Mouse (Mus musculus): ENCODE results near the gene Psrc1. TPM values are rescaled to one million over a fixed set of nuclear protein-coding genes. Genes with fewer than 3 reads are reported as not detected.

Psrc1 gene
- 76.5 and 79.7 TPM in 2 replicates for polyA plus RNA-seq (2014; fragmentation: Nextera tagmentation; extraction: Ambion mirVana)

GRCm38 (mm10) chr3:108383485-108384354, at the start of gene Psrc1:
Psrc1 (plus strand) TSS chr3:108383839.
- Histone ChIP-seq H3K27me3 (ENCODE audit: insufficient read depth, low read length) (no peaks in the 10 kb centered on the region), H3K4me3 (ENCODE audit: low read depth, low read length) (peak within 1 kb of the TSS; percentile 44), H3K9ac (peak within 1 kb of the TSS; percentile 46), H3K4me2 (peak within 1 kb of the TSS; percentile 78), H3K27ac (ENCODE audit: low read depth) (peak within 1 kb of the TSS; percentile 12; the same call in 1 of the 2 replicates), H3K9me3 (ENCODE audit: low read depth, low read length) (no peaks in the 10 kb centered on the region), H3K4me1 (ENCODE audit: insufficient read depth) (peaks cover 21% of the 10 kb centered on the region), H3K36me3 (ENCODE audit: insufficient read depth) (peaks cover 26% of the 10 kb centered on the region)
- under 1% methylated on average over 44 of the region's 44 CpGs for WGBS
- DNase-seq (peak; percentile 98), ATAC-seq (ENCODE audit: insufficient read depth) (peak; percentile 90)
- peak; percentile 5; the same call in 1 of the 2 replicates for TF ChIP-seq CTCF (IDR thresholded peaks at IDR 0.05; ENCODE audit: low read depth)

- Histone ChIP-seq H3K36me3 (ENCODE audit: insufficient read depth) (peaks cover 67% of the 10 kb centered on the region), H3K9me3 (ENCODE audit: low read depth, low read length) (no peaks in the 10 kb centered on the region), H3K27ac (ENCODE audit: low read depth) (no peak overlapping the region), H3K9ac (no peak overlapping the region), H3K4me1 (ENCODE audit: insufficient read depth) (no peaks in the 10 kb centered on the region), H3K27me3 (ENCODE audit: insufficient read depth, low read length) (no peaks in the 10 kb centered on the region), H3K4me2 (no peak overlapping the region), H3K4me3 (ENCODE audit: low read depth, low read length) (no peak overlapping the region)
- DNase-seq (no peak), ATAC-seq (ENCODE audit: insufficient read depth) (no peak)
- no peak for TF ChIP-seq CTCF (IDR thresholded peaks at IDR 0.05; ENCODE audit: low read depth)
- 93% methylated on average over 5 of the region's 5 CpGs for WGBS
These were observed 46.8 kb upstream of the Psrc1 start for GRCm38 (mm10) chr3:108336878-108337277.

GRCm38 (mm10) chr3:108341040-108341439, 42.6 kb upstream of the Psrc1 start:
- WGBS: 81% methylated on average over 2 of the region's 2 CpGs

GRCm38 (mm10) chr3:108342185-108342584, 41.5 kb upstream of the Psrc1 start:
- WGBS: 49% methylated on average over 7 of the region's 7 CpGs
- DNase-seq (peak; percentile 93), ATAC-seq (ENCODE audit: insufficient read depth) (peak; percentile 93)
- no peak overlapping the region for H3K27ac ChIP-seq (ENCODE audit: low read depth)
- peaks cover 76% of the 10 kb centered on the region for H3K36me3 ChIP-seq (ENCODE audit: insufficient read depth)
- no peaks in the 10 kb centered on the region for H3K9me3 ChIP-seq (ENCODE audit: low read depth, low read length)
- no peak overlapping the region for H3K4me2 ChIP-seq
- no peaks in the 10 kb centered on the region for H3K4me1 ChIP-seq (ENCODE audit: insufficient read depth)
- no peak overlapping the region for H3K9ac ChIP-seq
- H3K27me3 ChIP-seq (ENCODE audit: insufficient read depth, low read length): no peaks in the 10 kb centered on the region
- no peak overlapping the region for H3K4me3 ChIP-seq (ENCODE audit: low read depth, low read length)
- no peak for TF ChIP-seq CTCF (IDR thresholded peaks at IDR 0.05; ENCODE audit: low read depth)

More at GRCm38 (mm10) chr3:108341040-108341439, 42.6 kb upstream of the Psrc1 start:
- H3K9me3 ChIP-seq (ENCODE audit: low read depth, low read length): no peaks in the 10 kb centered on the region
- no peak overlapping the region for H3K4me2 ChIP-seq
- TF ChIP-seq CTCF (IDR thresholded peaks at IDR 0.05; ENCODE audit: low read depth): no peak
- H3K4me1 ChIP-seq (ENCODE audit: insufficient read depth): no peaks in the 10 kb centered on the region
- no peak overlapping the region for H3K27ac ChIP-seq (ENCODE audit: low read depth)
- no peak for DNase-seq
- H3K27me3 ChIP-seq (ENCODE audit: insufficient read depth, low read length): no peaks in the 10 kb centered on the region
- peaks cover 66% of the 10 kb centered on the region for H3K36me3 ChIP-seq (ENCODE audit: insufficient read depth)
- ATAC-seq (ENCODE audit: insufficient read depth): no peak
- H3K4me3 ChIP-seq (ENCODE audit: low read depth, low read length): no peak overlapping the region
- H3K9ac ChIP-seq: no peak overlapping the region

- Histone ChIP-seq H3K27ac (ENCODE audit: low read depth) (no peak overlapping the region), H3K36me3 (ENCODE audit: insufficient read depth) (peaks cover 59% of the 10 kb centered on the region), H3K4me3 (ENCODE audit: low read depth, low read length) (no peak overlapping the region), H3K4me1 (ENCODE audit: insufficient read depth) (no peaks in the 10 kb centered on the region), H3K9ac (no peak overlapping the region), H3K9me3 (ENCODE audit: low read depth, low read length) (no peaks in the 10 kb centered on the region), H3K4me2 (no peak overlapping the region), H3K27me3 (ENCODE audit: insufficient read depth, low read length) (no peaks in the 10 kb centered on the region)
- ATAC-seq (ENCODE audit: insufficient read depth): no peak
- DNase-seq: no peak
- 75% methylated on average over 7 of the region's 7 CpGs for WGBS
- no peak for TF ChIP-seq CTCF (IDR thresholded peaks at IDR 0.05; ENCODE audit: low read depth)
These were observed 37.8 kb upstream of the Psrc1 start for GRCm38 (mm10) chr3:108345855-108346254.

GRCm38 (mm10) chr3:108348376-108348775, 35.3 kb upstream of the Psrc1 start:
- Histone ChIP-seq H3K36me3 (ENCODE audit: insufficient read depth) (peaks cover 54% of the 10 kb centered on the region), H3K4me3 (ENCODE audit: low read depth, low read length) (no peak overlapping the region), H3K9me3 (ENCODE audit: low read depth, low read length) (no peaks in the 10 kb centered on the region), H3K9ac (no peak overlapping the region), H3K27me3 (ENCODE audit: insufficient read depth, low read length) (no peaks in the 10 kb centered on the region), H3K27ac (ENCODE audit: low read depth) (no peak overlapping the region), H3K4me2 (no peak overlapping the region), H3K4me1 (ENCODE audit: insufficient read depth) (no peaks in the 10 kb centered on the region)
- ATAC-seq (ENCODE audit: insufficient read depth) (no peak), DNase-seq (no peak)
- no peak for TF ChIP-seq CTCF (IDR thresholded peaks at IDR 0.05; ENCODE audit: low read depth)
- WGBS: 71% methylated on average over 9 of the region's 9 CpGs

GRCm38 (mm10) chr3:108355245-108355644, 28.4 kb upstream of the Psrc1 start:
- 87% methylated on average over 3 of the region's 3 CpGs for WGBS
- Histone ChIP-seq H3K4me3 (ENCODE audit: low read depth, low read length) (no peak overlapping the region), H3K4me1 (ENCODE audit: insufficient read depth) (no peaks in the 10 kb centered on the region), H3K4me2 (no peak overlapping the region), H3K9ac (no peak overlapping the region), H3K9me3 (ENCODE audit: low read depth, low read length) (no peaks in the 10 kb centered on the region), H3K27ac (ENCODE audit: low read depth) (no peak overlapping the region), H3K27me3 (ENCODE audit: insufficient read depth, low read length) (no peaks in the 10 kb centered on the region), H3K36me3 (ENCODE audit: insufficient read depth) (peaks cover 62% of the 10 kb centered on the region)
- no peak for ATAC-seq (ENCODE audit: insufficient read depth)
- TF ChIP-seq CTCF (IDR thresholded peaks at IDR 0.05; ENCODE audit: low read depth): no peak
- no peak for DNase-seq
